Mouse (Mus musculus): Measurements from ENCODE around the gene Elmo2. TPM values are rescaled to one million over a fixed set of nuclear protein-coding genes. Genes with fewer than 3 reads are reported as not detected.

Gene Elmo2
- polyA plus RNA-seq, 1 experiment from 2014 or later = 115 TPM

DNA sequence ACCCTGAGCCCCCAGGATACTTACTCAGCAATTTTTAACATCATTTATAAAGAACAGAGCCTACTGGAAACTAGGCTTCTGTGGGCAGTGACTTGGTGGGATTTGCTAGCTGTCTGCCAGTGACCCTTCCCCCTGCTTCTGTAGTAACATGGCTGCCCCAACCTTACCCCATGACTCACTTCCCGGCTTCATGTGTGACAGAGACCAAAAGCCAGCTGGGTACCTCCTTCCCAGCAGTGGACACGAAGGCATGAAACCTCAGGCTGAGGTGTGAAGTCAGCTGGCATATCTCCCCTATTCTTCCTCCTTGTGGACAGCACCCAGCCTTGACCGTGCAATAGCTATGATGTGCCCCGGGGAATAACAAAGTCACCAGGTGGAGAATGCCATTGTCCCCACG is 2.5 kb upstream of the Elmo2 start:
- ATAC-seq = no peak
- no peaks in the 10 kb centered on the region for H3K27me3 ChIP-seq (replicated peaks; ENCODE audit: control insufficient read depth, insufficient read depth, low read length)
- no peak overlapping the region for H3K9ac ChIP-seq (replicated peaks; ENCODE audit: low read depth, low read length)
- H3K27ac ChIP-seq (ENCODE audit: low read length) = no peak overlapping the region
- no peak overlapping the region for H3K4me3 ChIP-seq (replicated peaks; ENCODE audit: low read length)
- no peak overlapping the region for H3K4me2 ChIP-seq (ENCODE audit: low read length)
- H3K9me3 ChIP-seq (ENCODE audit: control insufficient read depth, low read length) = no peaks in the 10 kb centered on the region
- WGBS = 79% methylated on average over 5 of the region's 5 CpGs
- H3K36me3 ChIP-seq (ENCODE audit: control insufficient read depth, insufficient read depth) = no peaks in the 10 kb centered on the region
- peaks cover 32% of the 10 kb centered on the region for H3K4me1 ChIP-seq (replicated peaks; ENCODE audit: control insufficient read depth, insufficient read depth, low read length)

GRCm38 (mm10) chr2:165327386-165327785 is 1.1 kb upstream of the Elmo2 start:
- Histone ChIP-seq H3K27me3 (replicated peaks; ENCODE audit: control insufficient read depth, insufficient read depth, low read length) (no peaks in the 10 kb centered on the region), H3K9me3 (ENCODE audit: control insufficient read depth, low read length) (no peaks in the 10 kb centered on the region), H3K4me1 (replicated peaks; ENCODE audit: control insufficient read depth, insufficient read depth, low read length) (peaks cover 41% of the 10 kb centered on the region), H3K4me3 (replicated peaks; ENCODE audit: low read length) (peak overlapping the region; percentile 98), H3K36me3 (ENCODE audit: control insufficient read depth, insufficient read depth) (no peaks in the 10 kb centered on the region), H3K9ac (replicated peaks; ENCODE audit: low read depth, low read length) (peak overlapping the region; percentile 74), H3K4me2 (ENCODE audit: low read length) (peak overlapping the region; percentile 62), H3K27ac (ENCODE audit: low read length) (peak overlapping the region; percentile 89)
- ATAC-seq = no peak
- WGBS = 23% methylated on average over 7 of the region's 7 CpGs

- peak overlapping the region; percentile 63 for H3K27ac ChIP-seq (ENCODE audit: low read length)
- peak; percentile 19 for ATAC-seq
- no peaks in the 10 kb centered on the region for H3K36me3 ChIP-seq (ENCODE audit: control insufficient read depth, insufficient read depth)
- no peaks in the 10 kb centered on the region for H3K27me3 ChIP-seq (replicated peaks; ENCODE audit: control insufficient read depth, insufficient read depth, low read length)
- peak overlapping the region; percentile 96 for H3K4me2 ChIP-seq (ENCODE audit: low read length)
- under 1% methylated on average over 30 of the region's 30 CpGs for WGBS
- H3K9ac ChIP-seq (replicated peaks; ENCODE audit: low read depth, low read length) = peak overlapping the region; percentile 91
- peak overlapping the region; percentile 98 for H3K4me3 ChIP-seq (replicated peaks; ENCODE audit: low read length)
- peaks cover 50% of the 10 kb centered on the region for H3K4me1 ChIP-seq (replicated peaks; ENCODE audit: control insufficient read depth, insufficient read depth, low read length)
- no peaks in the 10 kb centered on the region for H3K9me3 ChIP-seq (ENCODE audit: control insufficient read depth, low read length)
Measured at GRCm38 (mm10) chr2:165325521-165326303, 567 bp downstream of the Elmo2 start.

DNA sequence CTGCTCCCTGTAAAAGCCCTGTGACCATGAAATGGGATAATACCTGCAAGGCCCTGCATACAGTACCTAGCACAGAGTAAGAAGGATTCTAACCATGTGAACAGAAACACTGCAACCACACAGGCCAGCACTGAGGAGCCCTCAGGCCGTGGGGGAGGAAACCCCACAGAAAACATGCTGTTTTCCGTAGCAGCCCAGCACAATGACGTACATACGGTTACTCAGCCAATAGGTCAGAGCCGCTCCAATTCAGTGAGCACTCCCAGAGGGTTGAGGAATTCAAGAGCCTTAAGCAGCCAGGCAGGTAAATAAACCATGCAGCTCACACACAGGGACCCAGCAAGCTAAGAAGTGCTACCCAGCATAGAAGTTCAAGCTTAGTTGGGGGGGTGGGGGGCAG is 2.4 kb downstream of the Elmo2 start:
- H3K27me3 ChIP-seq (replicated peaks; ENCODE audit: control insufficient read depth, insufficient read depth, low read length) = no peaks in the 10 kb centered on the region
- H3K9ac ChIP-seq (replicated peaks; ENCODE audit: low read depth, low read length) = no peak overlapping the region
- H3K27ac ChIP-seq (ENCODE audit: low read length) = no peak overlapping the region
- 49% methylated on average over 5 of the region's 5 CpGs for WGBS
- no peak overlapping the region for H3K4me2 ChIP-seq (ENCODE audit: low read length)
- H3K4me3 ChIP-seq (replicated peaks; ENCODE audit: low read length) = no peak overlapping the region
- no peaks in the 10 kb centered on the region for H3K36me3 ChIP-seq (ENCODE audit: control insufficient read depth, insufficient read depth)
- H3K9me3 ChIP-seq (ENCODE audit: control insufficient read depth, low read length) = no peaks in the 10 kb centered on the region
- ATAC-seq = no peak
- peaks cover 54% of the 10 kb centered on the region for H3K4me1 ChIP-seq (replicated peaks; ENCODE audit: control insufficient read depth, insufficient read depth, low read length)

DNA sequence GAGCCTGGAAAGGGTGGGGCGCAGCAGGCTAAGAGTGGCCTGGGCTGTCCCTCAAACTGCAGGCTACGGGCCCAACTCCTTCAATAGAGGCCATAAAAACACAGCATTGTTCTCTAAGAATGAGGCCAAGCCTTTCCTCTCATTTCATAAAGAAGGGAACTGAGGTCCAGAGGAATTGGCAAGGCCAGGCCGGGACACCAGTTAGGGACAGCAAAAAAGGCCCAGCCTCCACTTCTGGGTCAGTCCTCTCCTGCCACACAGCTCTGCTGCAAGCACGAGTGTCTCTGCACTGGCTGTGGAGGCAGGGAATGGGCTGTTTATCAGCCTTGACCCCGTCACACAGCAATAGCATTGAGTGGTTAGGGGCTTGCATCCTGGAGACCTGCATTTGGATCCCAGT is 2.8 kb downstream of the Elmo2 start:
- H3K27ac ChIP-seq (ENCODE audit: low read length) = no peak overlapping the region
- H3K4me3 ChIP-seq (replicated peaks; ENCODE audit: low read length) = no peak overlapping the region
- H3K9ac ChIP-seq (replicated peaks; ENCODE audit: low read depth, low read length) = no peak overlapping the region

DNA sequence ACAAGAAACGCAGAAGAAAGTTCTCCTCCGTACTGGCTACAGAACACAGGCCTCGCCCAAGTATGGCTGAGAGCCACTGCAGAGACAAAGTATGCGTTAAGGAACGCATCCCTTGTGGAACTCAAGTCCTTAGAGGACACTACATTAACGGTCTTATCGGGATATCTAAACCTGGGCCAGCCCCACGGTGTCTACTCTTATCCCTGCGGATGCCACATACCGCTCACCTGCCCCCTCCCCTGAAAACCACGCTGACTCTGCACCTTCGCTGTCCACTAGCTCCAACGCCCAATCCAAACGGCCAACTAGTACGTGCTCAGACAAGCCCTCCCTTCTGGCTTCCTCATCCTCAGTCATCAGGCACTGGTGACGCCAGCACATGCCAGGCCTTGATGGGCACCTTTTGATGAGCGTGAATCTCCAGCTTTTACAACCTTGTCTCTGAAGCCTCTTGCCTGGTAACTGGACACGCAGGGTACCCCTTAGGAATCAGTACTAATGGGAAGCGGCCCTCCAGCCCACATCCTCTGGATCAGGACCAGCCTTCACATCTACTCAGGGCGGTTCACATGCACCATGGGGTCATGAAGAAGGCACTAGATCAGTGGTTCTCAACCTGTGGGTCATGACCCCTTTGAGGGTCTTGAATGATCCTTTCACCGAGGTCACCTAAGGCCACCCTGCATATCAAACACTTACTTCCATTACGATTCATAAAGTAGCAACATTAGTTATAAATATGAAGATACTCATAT is 4.1 kb downstream of the Elmo2 start:
- no peaks in the 10 kb centered on the region for H3K27me3 ChIP-seq (replicated peaks; ENCODE audit: control insufficient read depth, insufficient read depth, low read length)
- WGBS = 89% methylated on average over 22 of the region's 22 CpGs
- H3K9ac ChIP-seq (replicated peaks; ENCODE audit: low read depth, low read length) = no peak overlapping the region
- H3K4me3 ChIP-seq (replicated peaks; ENCODE audit: low read length) = no peak overlapping the region
- H3K36me3 ChIP-seq (ENCODE audit: control insufficient read depth, insufficient read depth) = no peaks in the 10 kb centered on the region
- no peak overlapping the region for H3K4me2 ChIP-seq (ENCODE audit: low read length)
- no peak overlapping the region for H3K27ac ChIP-seq (ENCODE audit: low read length)
- H3K9me3 ChIP-seq (ENCODE audit: control insufficient read depth, low read length) = no peaks in the 10 kb centered on the region
- no peak for ATAC-seq
- H3K4me1 ChIP-seq (replicated peaks; ENCODE audit: control insufficient read depth, insufficient read depth, low read length) = peaks cover 60% of the 10 kb centered on the region

More for the DNA sequence above, 2.8 kb downstream of the Elmo2 start:
- Histone ChIP-seq H3K27me3 (replicated peaks; ENCODE audit: control insufficient read depth, insufficient read depth, low read length) (no peaks in the 10 kb centered on the region), H3K36me3 (ENCODE audit: control insufficient read depth, insufficient read depth) (no peaks in the 10 kb centered on the region), H3K4me2 (ENCODE audit: low read length) (no peak overlapping the region), H3K9me3 (ENCODE audit: control insufficient read depth, low read length) (no peaks in the 10 kb centered on the region), H3K4me1 (replicated peaks; ENCODE audit: control insufficient read depth, insufficient read depth, low read length) (peaks cover 54% of the 10 kb centered on the region)
- ATAC-seq = no peak
- 58% methylated on average over 5 of the region's 5 CpGs for WGBS

DNA sequence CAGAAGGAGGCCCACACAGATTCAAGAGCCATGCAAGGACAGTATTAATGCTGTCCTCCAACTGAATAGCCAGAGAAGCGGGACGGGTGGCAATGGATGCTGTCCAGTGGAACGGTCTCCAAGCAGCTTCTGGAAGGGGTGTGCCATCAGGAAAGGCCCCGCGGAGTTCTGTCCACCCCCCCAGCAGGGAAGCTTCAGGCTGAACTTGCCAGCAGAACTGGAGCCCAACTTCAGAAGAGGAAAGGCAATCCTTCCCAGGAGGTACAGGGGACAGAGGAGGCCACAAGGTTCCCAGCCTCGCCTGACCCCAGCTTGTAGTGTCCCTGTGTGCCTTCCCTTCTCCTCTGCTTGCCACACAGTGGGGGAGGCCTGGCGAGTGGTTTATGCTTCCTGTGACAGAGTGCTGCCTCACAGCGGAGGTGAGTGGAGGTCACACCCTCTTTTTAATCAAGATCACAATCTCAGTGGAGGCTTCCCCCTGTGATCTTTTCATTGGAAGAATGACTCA is 4.8 kb downstream of the Elmo2 start:
- H3K9me3 ChIP-seq (ENCODE audit: control insufficient read depth, low read length) = no peaks in the 10 kb centered on the region
- peaks cover 63% of the 10 kb centered on the region for H3K4me1 ChIP-seq (replicated peaks; ENCODE audit: control insufficient read depth, insufficient read depth, low read length)
- H3K4me2 ChIP-seq (ENCODE audit: low read length) = no peak overlapping the region
- no peaks in the 10 kb centered on the region for H3K27me3 ChIP-seq (replicated peaks; ENCODE audit: control insufficient read depth, insufficient read depth, low read length)
- H3K9ac ChIP-seq (replicated peaks; ENCODE audit: low read depth, low read length) = no peak overlapping the region
- no peak for ATAC-seq
- WGBS = 66% methylated on average over 8 of the region's 8 CpGs
- no peak overlapping the region for H3K4me3 ChIP-seq (replicated peaks; ENCODE audit: low read length)
- H3K27ac ChIP-seq (ENCODE audit: low read length) = peak overlapping the region; percentile 17; the same call in 1 of the 2 replicates
- no peaks in the 10 kb centered on the region for H3K36me3 ChIP-seq (ENCODE audit: control insufficient read depth, insufficient read depth)

DNA sequence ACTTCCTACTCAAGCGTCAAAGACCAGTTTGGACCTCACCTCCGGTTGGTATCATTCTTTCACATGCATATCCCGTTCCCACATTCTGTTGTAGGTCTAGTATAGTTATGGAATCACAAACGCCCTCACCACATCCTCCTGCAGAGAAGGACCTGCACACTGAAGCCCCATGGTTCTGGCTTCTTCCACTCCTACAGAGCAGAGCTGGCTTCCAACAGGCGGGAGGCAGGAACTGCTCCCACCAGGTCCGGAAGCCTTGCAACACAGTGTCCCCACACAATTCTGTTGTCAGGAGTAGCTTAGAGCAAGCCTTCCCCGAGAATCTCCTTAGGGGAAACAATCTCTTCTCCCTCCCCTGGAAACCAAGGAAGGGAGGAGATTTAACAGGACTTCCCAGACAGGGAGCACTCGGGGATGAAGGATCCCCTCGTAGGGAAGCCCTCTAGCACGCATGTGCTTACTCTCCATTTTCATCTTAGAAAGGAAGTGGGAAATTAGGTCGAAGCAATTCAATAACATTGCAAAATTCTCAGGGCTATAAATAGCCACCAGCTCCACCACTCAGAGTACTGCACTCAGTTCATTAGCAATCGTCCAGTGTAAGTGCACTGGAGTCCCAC is 5.6 kb downstream of the Elmo2 start:
- H3K9ac ChIP-seq (replicated peaks; ENCODE audit: low read depth, low read length) = no peak overlapping the region
- no peak overlapping the region for H3K4me2 ChIP-seq (ENCODE audit: low read length)
- no peak for ATAC-seq
- H3K27ac ChIP-seq (ENCODE audit: low read length) = peak overlapping the region; percentile 29; the same call in 1 of the 2 replicates
- H3K4me3 ChIP-seq (replicated peaks; ENCODE audit: low read length) = no peak overlapping the region
- WGBS = 61% methylated on average over 12 of the region's 12 CpGs
- H3K27me3 ChIP-seq (replicated peaks; ENCODE audit: control insufficient read depth, insufficient read depth, low read length) = no peaks in the 10 kb centered on the region
- H3K36me3 ChIP-seq (ENCODE audit: control insufficient read depth, insufficient read depth) = no peaks in the 10 kb centered on the region
- peaks cover 67% of the 10 kb centered on the region for H3K4me1 ChIP-seq (replicated peaks; ENCODE audit: control insufficient read depth, insufficient read depth, low read length)
- H3K9me3 ChIP-seq (ENCODE audit: control insufficient read depth, low read length) = no peaks in the 10 kb centered on the region

GRCm38 (mm10) chr2:165319503-165319902 is 6.8 kb downstream of the Elmo2 start:
- H3K27me3 ChIP-seq (replicated peaks; ENCODE audit: control insufficient read depth, insufficient read depth, low read length) = no peaks in the 10 kb centered on the region
- ATAC-seq = no peak
- no peak overlapping the region for H3K9ac ChIP-seq (replicated peaks; ENCODE audit: low read depth, low read length)
- H3K27ac ChIP-seq (ENCODE audit: low read length) = no peak overlapping the region
- WGBS = 83% methylated on average over 4 of the region's 4 CpGs
- H3K9me3 ChIP-seq (ENCODE audit: control insufficient read depth, low read length) = no peaks in the 10 kb centered on the region
- H3K4me3 ChIP-seq (replicated peaks; ENCODE audit: low read length) = no peak overlapping the region
- H3K4me1 ChIP-seq (replicated peaks; ENCODE audit: control insufficient read depth, insufficient read depth, low read length) = peaks cover 56% of the 10 kb centered on the region
- peaks cover 5% of the 10 kb centered on the region; the same call in 1 of the 2 replicates for H3K36me3 ChIP-seq (ENCODE audit: control insufficient read depth, insufficient read depth)
- no peak overlapping the region for H3K4me2 ChIP-seq (ENCODE audit: low read length)
